Mouse (Mus musculus) adrenal gland, postnatal 10 days (tissue): Measurements from ENCODE around the gene Dctn5. TPM values are rescaled to one million over a fixed set of nuclear protein-coding genes. Genes with fewer than 3 reads are reported as not detected.
"Not testable (repeated sequence)": the region's sequence is repeated elsewhere in the genome, so short reads cannot be mapped to it uniquely, and the experiment has no call there.

ENCODE experiments used
- DNase-seq: peaks from one replicate; pipeline ENCODE4 v3.0.0; 2021; ENCODE audit warnings: mixed read lengths
- long read RNA-seq, 2 experiments: library from polyadenylated mRNA; stranded (forward); transcript quantifications; one replicate each; pipeline ENCODE4 v2.0.0; 2021
- total RNA-seq, 2 experiments: library from RNA; stranded (reverse); gene quantifications; 2 replicates each; pipeline ENCODE4 v1.2.3; 2021

Dctn5 gene
- 10 to 100 TPM; 53.0 to 59.0 TPM for total RNA-seq
- long read RNA-seq, experiment 1, transcript Dctn5-201 (6 exons, 1,532 nt) = major isoform, 17 of 52 reads
- long read RNA-seq, experiment 1, partial matches to known transcripts = 2 of 52 reads
- long read RNA-seq, experiment 1, other reads (novel, unspliced or antisense) = 32 of 52 reads
- long read RNA-seq, experiment 2, transcript Dctn5-201 (6 exons, 1,532 nt) = major isoform, 34 of 62 reads
- long read RNA-seq, experiment 2, partial matches to known transcripts = 0 of 62 reads
- long read RNA-seq, experiment 2, other reads (novel, unspliced or antisense) = 28 of 62 reads

GRCm38 (mm10) chr7:122132497-122133337 lies at the start of gene Dctn5, which contains the start of gene Palb2:
Dctn5 (plus strand) TSS chr7:122133041.
Palb2 (minus strand) TSS chr7:122132985.
- DNase-seq = peak; percentile 99

GRCm38 (mm10) chr7:122087195-122087982 lies 45.5 kb upstream of the Dctn5 start:
- DNase-seq = no peak

GRCm38 (mm10) chr7:122094564-122095330 lies 38.1 kb upstream of the Dctn5 start:
- no peak for DNase-seq

- DNase-seq = no peak
Observed at GRCm38 (mm10) chr7:122098009-122098408, 34.8 kb upstream of the Dctn5 start.

GRCm38 (mm10) chr7:122099222-122099621 lies 33.6 kb upstream of the Dctn5 start:
- peak; percentile 42 for DNase-seq

GRCm38 (mm10) chr7:122101014-122101746 lies 31.7 kb upstream of the Dctn5 start:
- not testable (repeated sequence) for DNase-seq

- peak; percentile 92 for DNase-seq
Observed at GRCm38 (mm10) chr7:122101747-122102244, 31.0 kb upstream of the Dctn5 start, which contains the start of gene Ndufab1. Ndufab1 (minus strand) TSS chr7:122101886.

- no peak for DNase-seq
Observed at GRCm38 (mm10) chr7:122108206-122108605, 24.6 kb upstream of the Dctn5 start.

GRCm38 (mm10) chr7:122123518-122123917 lies 9.3 kb upstream of the Dctn5 start:
- DNase-seq = no peak

- no peak for DNase-seq
Observed at GRCm38 (mm10) chr7:122125636-122126035, 7.2 kb upstream of the Dctn5 start.

GRCm38 (mm10) chr7:122126946-122127345 lies 5.9 kb upstream of the Dctn5 start:
- no peak for DNase-seq

- no peak for DNase-seq
Observed at GRCm38 (mm10) chr7:122131834-122132233, 1.0 kb upstream of the Dctn5 start.

GRCm38 (mm10) chr7:122133338-122133625 lies 441 bp downstream of the Dctn5 start:
- no peak for DNase-seq

GRCm38 (mm10) chr7:122135070-122135469 lies 2.2 kb downstream of the Dctn5 start:
- no peak for DNase-seq

GRCm38 (mm10) chr7:122137071-122137470 lies 4.2 kb downstream of the Dctn5 start:
- no peak for DNase-seq

- no peak for DNase-seq
Observed at GRCm38 (mm10) chr7:122138190-122138589, 5.3 kb downstream of the Dctn5 start.

- DNase-seq = no peak
Observed at GRCm38 (mm10) chr7:122140991-122141390, 8.2 kb downstream of the Dctn5 start.

GRCm38 (mm10) chr7:122152473-122152872 lies 19.6 kb downstream of the Dctn5 start:
- no peak for DNase-seq

GRCm38 (mm10) chr7:122158488-122158887 lies 25.6 kb downstream of the Dctn5 start:
- DNase-seq = peak; percentile 8

GRCm38 (mm10) chr7:122158915-122159902 lies 26.4 kb downstream of the Dctn5 start, which contains the start of gene Plk1:
Plk1 (plus strand) TSS chr7:122159439.
- DNase-seq = peak; percentile 89
